Mouse (Mus musculus) embryonic facial prominence, embryonic 14.5 days (tissue): ENCODE measurements around the gene Gtsf1l. TPM values are rescaled to one million over a fixed set of nuclear protein-coding genes. Genes with fewer than 3 reads are reported as not detected.
"Not testable (repeated sequence)": the region's sequence is repeated elsewhere in the genome, so short reads cannot be mapped to it uniquely, and the experiment has no call there.

ENCODE experiments used
- ATAC-seq: fragments of 200-750 bp; cut with Nextera tagmentation; 2 replicates; pipeline ENCODE4 v1.8.0; 2017; ENCODE audit warnings: low read depth, moderate number of reproducible peaks, moderate TSS enrichment
- DNase-seq: peaks from one replicate; pipeline ENCODE4 v3.0.0-alpha.2; 2015; ENCODE audit warnings: low spot score
- H3K27ac ChIP-seq: fragments of 300-500 bp; sonication (generic); replicated peaks from 2 replicates; pipeline ENCODE4 v1.5.1; 2014; ENCODE audit warnings: low read depth, mild to moderate bottlenecking, low read length, moderate library complexity
- H3K27me3 ChIP-seq: fragments of 300-500 bp; sonication (generic); replicated peaks from 2 replicates; pipeline ENCODE4 v1.6.1; 2014; ENCODE audit warnings: low read length; ENCODE audit not compliant: control insufficient read depth, insufficient read depth
- H3K36me3 ChIP-seq: fragments of 300-500 bp; sonication (generic); 2 replicates; pipeline ENCODE4 v1.6.1; 2014; ENCODE audit warnings: low read length, mixed read lengths; ENCODE audit not compliant: control insufficient read depth, insufficient read depth
- H3K4me1 ChIP-seq: fragments of 300-500 bp; sonication (generic); 2 replicates; pipeline ENCODE4 v1.6.1; 2014; ENCODE audit warnings: antibody characterized with exemption, low read length; ENCODE audit not compliant: control insufficient read depth, insufficient read depth
- H3K4me2 ChIP-seq: fragments of 300-500 bp; sonication (generic); 2 replicates; pipeline ENCODE4 v1.6.1; 2014; ENCODE audit warnings: low read depth, mild to moderate bottlenecking, low read length, moderate library complexity, mixed read lengths
- H3K4me3 ChIP-seq: fragments of 300-500 bp; sonication (generic); 2 replicates; pipeline ENCODE4 v1.5.1; 2014; ENCODE audit warnings: low read depth, mild to moderate bottlenecking, low read length
- H3K9ac ChIP-seq: fragments of 300-500 bp; sonication (generic); 2 replicates; pipeline ENCODE4 v1.6.1; 2014; ENCODE audit warnings: low read depth, mild to moderate bottlenecking, low read length, moderate library complexity, mixed read lengths
- H3K9me3 ChIP-seq: fragments of 300-500 bp; sonication (generic); 2 replicates; pipeline ENCODE4 v1.6.1; 2016; ENCODE audit warnings: low read length; ENCODE audit not compliant: control insufficient read depth
- WGBS: fragments of 180-500 bp; shearing (Covaris S2); extraction: QIAGEN DNeasy Blood & Tissue Kit; methylation state at CpG from one replicate; pipeline ENCODE4 v1.1.7; 2014; 5-methylcytosine and 5-hydroxymethylcytosine counted together
- polyA plus RNA-seq: library from polyadenylated mRNA; unstranded; fragments of >200 nt; fragmentation: Nextera tagmentation; extraction: Ambion mirVana; gene quantifications from 2 replicates; pipeline ENCODE4 v1.2.1, GENCODE M21; 2014

Gene Gtsf1l
- polyA plus RNA-seq, 1 experiment from 2014 or later: not detected

DNA sequence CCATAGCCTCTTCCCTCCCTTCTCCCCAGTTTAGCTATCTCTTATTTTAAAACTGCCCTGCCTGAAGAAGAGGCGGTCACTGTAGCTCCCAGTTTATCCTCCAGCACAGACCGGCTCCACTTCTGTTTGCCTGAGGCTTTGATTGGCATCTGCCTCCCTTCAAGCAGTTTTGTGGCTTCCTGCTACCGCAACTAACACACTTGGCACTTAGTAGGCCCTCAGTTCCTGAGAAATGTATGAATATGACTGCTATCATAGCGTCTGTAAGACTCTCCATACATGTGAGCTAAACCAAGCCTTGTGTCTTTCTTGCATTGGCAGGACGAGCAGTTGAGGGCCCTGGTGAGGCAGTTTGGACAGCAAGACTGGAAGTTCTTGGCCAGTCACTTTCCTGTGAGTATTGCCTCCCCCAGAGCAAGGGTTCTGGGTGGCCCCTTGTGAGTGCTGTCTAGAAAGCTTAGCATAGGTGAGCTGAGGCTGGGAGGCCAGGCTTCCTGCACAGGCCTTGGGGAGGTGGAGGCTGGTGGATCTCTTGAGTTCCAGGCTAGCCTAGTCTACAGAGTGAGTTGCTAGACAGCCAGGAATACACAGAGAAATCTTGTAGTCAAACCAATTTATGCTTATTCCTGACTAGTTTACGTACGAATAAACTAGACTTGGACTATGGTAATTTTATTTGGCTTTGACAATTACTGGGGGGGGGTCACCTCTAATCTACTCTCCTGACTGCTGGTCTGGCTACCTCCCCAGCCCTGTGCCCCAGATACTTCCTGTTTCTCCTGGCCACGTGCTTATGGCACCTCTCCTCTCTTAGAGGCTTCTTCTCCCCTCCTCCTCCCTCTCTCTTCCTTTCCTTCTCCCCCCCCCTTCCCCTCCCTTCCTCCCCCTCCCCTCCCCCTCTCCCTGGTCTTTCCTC, 26.2 kb downstream of the Gtsf1l start:
- WGBS: 82% methylated on average over 8 of the region's 8 CpGs

DNA sequence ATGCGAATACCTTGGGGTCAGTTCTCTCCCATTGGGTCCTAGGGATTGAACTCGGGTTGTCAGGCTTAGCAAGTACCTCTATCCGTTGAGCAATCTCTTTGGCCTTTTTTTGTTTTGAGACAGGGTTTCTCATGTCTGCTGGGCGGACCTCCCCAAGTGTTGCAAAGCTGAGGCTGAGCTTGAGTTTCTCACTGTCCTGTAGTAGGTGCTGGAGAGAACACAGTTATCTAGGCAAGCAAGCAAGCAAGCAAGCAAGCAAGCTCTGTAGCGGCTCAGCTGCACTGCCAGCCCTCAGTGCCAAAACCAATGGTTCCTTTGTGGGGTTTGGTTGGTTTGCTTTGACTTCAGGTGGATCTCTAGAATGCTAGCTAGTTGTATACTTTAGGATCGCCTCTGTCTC, 27.0 kb downstream of the Gtsf1l start:
- Histone ChIP-seq H3K27ac (no peak overlapping the region), H3K36me3 (peaks cover 10% of the 10 kb centered on the region), H3K9ac (no peak overlapping the region), H3K4me1 (peaks cover 3% of the 10 kb centered on the region; the same call in 1 of the 2 replicates), H3K4me2 (no peak overlapping the region), H3K9me3 (no peaks in the 10 kb centered on the region), H3K27me3 (no peaks in the 10 kb centered on the region), H3K4me3 (no peak overlapping the region)
- ATAC-seq: no peak
- no peak for DNase-seq
- WGBS: 80% methylated on average over 6 of the region's 6 CpGs

More for the DNA sequence above, 26.2 kb downstream of the Gtsf1l start:
- Histone ChIP-seq H3K4me2 (no peak overlapping the region), H3K9ac (no peak overlapping the region), H3K9me3 (no peaks in the 10 kb centered on the region), H3K4me1 (no peaks in the 10 kb centered on the region), H3K4me3 (no peak overlapping the region), H3K36me3 (peaks cover 17% of the 10 kb centered on the region), H3K27me3 (no peaks in the 10 kb centered on the region), H3K27ac (no peak overlapping the region)
- DNase-seq (no peak), ATAC-seq (no peak)

DNA sequence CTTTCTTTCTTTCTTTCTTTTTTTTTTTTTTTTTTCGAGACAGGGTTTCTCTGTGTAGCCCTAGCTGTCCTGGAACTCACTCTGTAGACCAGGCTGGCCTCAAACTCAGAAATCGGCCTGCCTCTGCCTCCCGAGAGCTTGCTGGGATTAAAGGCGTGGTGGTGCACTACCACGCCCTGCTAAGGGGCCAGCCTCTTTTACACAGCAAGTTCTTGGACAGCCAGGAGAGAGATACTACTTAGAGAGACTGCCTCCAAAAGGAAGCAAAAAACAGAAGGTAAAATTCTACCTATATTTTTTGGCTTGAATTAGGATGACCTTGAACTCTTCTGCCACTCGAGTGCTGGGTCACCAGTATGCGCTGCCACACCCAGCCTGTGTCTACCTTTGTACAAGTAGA, 28.7 kb downstream of the Gtsf1l start:
- H3K27ac ChIP-seq, ATAC-seq, H3K36me3 ChIP-seq, H3K9ac ChIP-seq, H3K4me2 ChIP-seq, DNase-seq, H3K4me1 ChIP-seq, H3K27me3 ChIP-seq, H3K4me3 ChIP-seq, H3K9me3 ChIP-seq: not testable (repeated sequence)
- WGBS: 84% methylated on average over 6 of the region's 7 CpGs

DNA sequence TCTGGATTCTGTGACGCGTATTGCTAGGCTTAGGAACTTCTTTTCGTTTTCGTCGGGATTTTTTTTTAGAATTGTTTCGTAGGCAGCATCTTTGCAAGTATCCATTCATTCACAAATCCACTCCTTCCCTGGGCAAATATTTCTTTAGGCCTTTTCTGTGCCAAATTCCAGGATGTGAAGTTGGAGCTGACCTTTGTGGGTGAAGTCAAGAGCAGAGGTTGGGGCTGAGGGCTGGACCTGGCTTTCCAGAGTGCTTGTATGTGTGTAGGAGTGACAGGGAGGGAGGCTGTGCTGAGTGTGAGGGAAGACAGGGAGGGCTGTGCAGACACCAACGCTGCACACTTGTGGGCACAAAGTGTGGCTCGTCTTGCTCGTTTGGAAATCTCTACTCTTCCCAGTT, 31.1 kb downstream of the Gtsf1l start:
- WGBS: 82% methylated on average over 9 of the region's 9 CpGs
- DNase-seq: no peak
- H3K9ac ChIP-seq: no peak overlapping the region
- H3K27me3 ChIP-seq: no peaks in the 10 kb centered on the region
- no peak overlapping the region for H3K4me3 ChIP-seq
- H3K4me1 ChIP-seq: peaks cover 7% of the 10 kb centered on the region; the same call in 1 of the 2 replicates
- no peak overlapping the region for H3K27ac ChIP-seq
- no peaks in the 10 kb centered on the region for H3K36me3 ChIP-seq
- ATAC-seq: no peak
- no peaks in the 10 kb centered on the region for H3K9me3 ChIP-seq
- no peak overlapping the region for H3K4me2 ChIP-seq

DNA sequence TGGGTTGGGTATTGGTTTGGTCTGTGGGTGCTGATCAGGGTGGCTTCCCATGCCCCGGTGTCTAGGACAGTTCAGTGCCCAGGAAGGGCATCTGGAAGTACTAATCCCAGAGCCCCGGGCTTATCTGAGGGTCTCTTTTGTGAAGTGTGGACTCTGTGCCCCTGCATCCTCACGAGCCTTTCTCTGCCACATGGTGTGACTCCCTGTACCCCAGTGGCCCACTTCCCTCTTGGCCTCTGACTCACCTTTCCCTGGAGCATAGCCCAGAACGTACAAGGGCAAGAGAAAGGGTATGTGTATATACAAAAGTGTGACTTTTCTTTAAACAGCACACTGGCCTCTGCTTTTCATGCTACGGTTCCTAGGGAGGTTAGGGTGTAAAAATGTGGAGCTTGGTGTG, 31.9 kb downstream of the Gtsf1l start:
- H3K9me3 ChIP-seq: no peaks in the 10 kb centered on the region
- WGBS: 27% methylated on average over 5 of the region's 5 CpGs
- no peak for ATAC-seq

DNA sequence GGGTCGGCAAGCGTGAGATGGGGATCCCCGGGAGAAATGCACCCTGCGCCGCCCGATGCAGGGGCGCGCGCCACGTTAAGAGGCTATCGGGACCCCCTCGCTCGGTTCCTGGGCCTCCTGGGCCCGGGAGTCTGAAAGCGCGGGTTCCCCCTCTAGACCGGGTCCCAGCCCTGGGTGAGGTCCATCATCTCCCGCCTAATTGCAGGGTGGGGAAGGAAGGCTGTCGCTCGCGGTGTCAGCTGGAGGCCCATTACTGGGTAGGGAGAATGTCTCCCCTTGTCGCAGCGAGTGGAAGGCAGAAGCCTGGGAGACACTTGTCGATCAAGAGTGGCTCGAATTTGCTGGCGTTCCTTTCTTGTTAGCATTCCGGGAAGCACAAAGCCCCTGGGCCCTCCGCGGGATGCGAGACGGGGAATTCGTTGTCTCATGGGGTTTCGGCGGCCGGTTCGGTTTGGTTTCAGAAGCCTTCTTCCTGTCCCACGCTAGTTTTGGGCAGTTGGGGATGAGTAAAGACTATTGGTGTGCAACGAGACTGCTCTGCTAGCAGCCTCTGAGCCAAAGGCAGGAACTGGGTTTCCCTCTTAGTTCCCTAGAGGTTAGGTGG, 32.7 kb downstream of the Gtsf1l start:
- ATAC-seq (no peak), DNase-seq (peak; percentile 15)
- H3K4me2 ChIP-seq: peak overlapping the region; percentile 99
- no peaks in the 10 kb centered on the region for H3K27me3 ChIP-seq
- peaks cover 7% of the 10 kb centered on the region; the same call in 1 of the 2 replicates for H3K4me1 ChIP-seq
- H3K9me3 ChIP-seq: no peaks in the 10 kb centered on the region
- WGBS: under 1% methylated on average over 26 of the region's 38 CpGs
- H3K27ac ChIP-seq: 0 out of 2 replicates have a peak overlapping the region, but pooled peaks have one; percentile 15
- no peaks in the 10 kb centered on the region for H3K36me3 ChIP-seq
- peak overlapping the region; percentile 70 for H3K9ac ChIP-seq
- peak overlapping the region; percentile 77 for H3K4me3 ChIP-seq

More for the DNA sequence above, 31.9 kb downstream of the Gtsf1l start:
- Histone ChIP-seq H3K36me3 (no peaks in the 10 kb centered on the region), H3K4me1 (peaks cover 7% of the 10 kb centered on the region; the same call in 1 of the 2 replicates), H3K4me3 (peak overlapping the region; percentile 77), H3K4me2 (peak overlapping the region; percentile 99), H3K9ac (peak overlapping the region; percentile 70), H3K27me3 (no peaks in the 10 kb centered on the region), H3K27ac (no peak overlapping the region)
- no peak for DNase-seq

DNA sequence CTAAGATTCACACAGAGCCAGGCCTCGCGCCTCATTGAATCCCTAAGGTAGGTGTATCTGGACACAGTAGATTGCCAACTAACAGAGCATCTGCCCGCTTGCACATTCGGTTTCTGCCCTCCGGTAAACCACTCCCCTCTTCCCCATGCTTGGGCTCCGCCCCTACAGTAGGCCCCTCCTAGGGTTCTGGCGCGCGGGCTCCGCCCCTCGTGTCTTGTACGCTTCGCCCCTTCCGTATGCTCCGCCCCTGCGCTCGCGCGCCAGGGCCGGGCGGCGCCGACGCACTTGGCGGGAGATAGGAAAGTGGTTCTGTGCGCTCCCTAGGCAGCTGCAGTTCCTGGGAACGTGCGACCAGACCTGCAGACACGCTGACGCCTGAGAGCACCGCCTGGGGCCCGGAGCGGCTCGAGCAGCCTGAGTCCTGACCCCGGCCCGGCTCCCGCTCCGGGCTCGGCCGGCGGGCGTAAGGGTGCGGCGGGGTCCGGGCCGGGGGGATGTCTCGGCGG, 33.3 kb downstream of the Gtsf1l start, which contains the start of gene Mybl2:
Mybl2 (plus strand) TSS at position 353 of the 506 bp plus-strand sequence.
- under 1% methylated on average over 35 of the region's 48 CpGs for WGBS
- Histone ChIP-seq H3K4me1 (peaks cover 7% of the 10 kb centered on the region; the same call in 1 of the 2 replicates), H3K9me3 (no peaks in the 10 kb centered on the region), H3K36me3 (no peaks in the 10 kb centered on the region), H3K4me2 (peak within 1 kb of the TSS; percentile 99), H3K4me3 (peak within 1 kb of the TSS; percentile 77), H3K27ac (peak within 1 kb of the TSS; percentile 15; the same call in 1 of the 2 replicates), H3K27me3 (no peaks in the 10 kb centered on the region), H3K9ac (peak within 1 kb of the TSS; percentile 70)
- DNase-seq: peak; percentile 98
- peak; percentile 100 for ATAC-seq

DNA sequence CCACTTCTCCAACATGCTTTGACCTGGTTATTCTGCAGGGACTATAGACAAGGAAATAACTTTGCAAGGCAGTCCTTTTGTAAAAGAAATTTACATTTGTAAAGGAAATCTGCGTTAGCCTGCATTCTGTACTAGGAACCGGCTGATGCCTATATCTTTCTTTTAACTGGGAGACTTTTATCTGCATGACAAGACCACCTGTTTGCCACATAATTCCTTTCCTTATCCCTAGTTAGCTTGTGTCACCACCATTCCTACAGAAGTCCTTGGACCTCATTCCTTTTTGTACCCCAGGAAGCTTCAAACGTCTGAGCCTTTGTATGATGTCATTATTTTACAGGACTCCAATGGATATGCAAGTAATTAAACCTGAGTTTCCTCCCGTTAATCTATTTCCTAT, 34.8 kb downstream of the Gtsf1l start:
- ATAC-seq: no peak
- WGBS: 73% methylated on average over 4 of the region's 4 CpGs
- Histone ChIP-seq H3K4me2 (no peak overlapping the region), H3K27me3 (no peaks in the 10 kb centered on the region), H3K27ac (no peak overlapping the region), H3K4me1 (peaks cover 7% of the 10 kb centered on the region; the same call in 1 of the 2 replicates), H3K9me3 (no peaks in the 10 kb centered on the region), H3K9ac (no peak overlapping the region), H3K4me3 (no peak overlapping the region), H3K36me3 (no peaks in the 10 kb centered on the region)
- no peak for DNase-seq
